Mouse (Mus musculus) layer of hippocampus, adult 9-11 months (tissue): ENCODE measurements around the gene Ccdc18.
"Not testable (repeated sequence)": the region's sequence is repeated elsewhere in the genome, so short reads cannot be mapped to it uniquely, and the experiment has no call there.

Experiments
- DNase-seq: peaks from one replicate; pipeline ENCODE4 v3.0.0; 2022

Gene Ccdc18

DNA sequence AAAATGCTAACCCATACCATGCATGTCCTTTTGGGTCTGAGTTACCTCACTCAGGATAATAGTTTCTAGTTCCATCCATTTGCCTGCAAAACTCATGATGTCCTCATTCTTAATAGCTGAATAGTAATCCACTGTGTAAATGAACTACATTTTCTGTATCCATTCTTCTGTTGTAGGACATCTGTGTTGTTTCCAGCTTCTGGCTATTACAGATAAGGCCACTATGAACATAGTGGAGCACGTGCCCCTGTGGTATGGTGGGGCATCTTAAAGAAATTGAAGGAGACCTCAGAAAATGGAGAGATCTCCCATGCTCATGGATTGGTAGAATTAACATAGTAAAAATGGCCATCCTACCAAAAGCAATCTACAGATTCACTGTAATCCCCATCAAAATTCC, 131.1 kb downstream of the Ccdc18 start:
- not testable (repeated sequence) for DNase-seq

- no peak for DNase-seq
These were observed 134.3 kb downstream of the Ccdc18 start for GRCm38 (mm10) chr5:108266990-108267389.

DNA sequence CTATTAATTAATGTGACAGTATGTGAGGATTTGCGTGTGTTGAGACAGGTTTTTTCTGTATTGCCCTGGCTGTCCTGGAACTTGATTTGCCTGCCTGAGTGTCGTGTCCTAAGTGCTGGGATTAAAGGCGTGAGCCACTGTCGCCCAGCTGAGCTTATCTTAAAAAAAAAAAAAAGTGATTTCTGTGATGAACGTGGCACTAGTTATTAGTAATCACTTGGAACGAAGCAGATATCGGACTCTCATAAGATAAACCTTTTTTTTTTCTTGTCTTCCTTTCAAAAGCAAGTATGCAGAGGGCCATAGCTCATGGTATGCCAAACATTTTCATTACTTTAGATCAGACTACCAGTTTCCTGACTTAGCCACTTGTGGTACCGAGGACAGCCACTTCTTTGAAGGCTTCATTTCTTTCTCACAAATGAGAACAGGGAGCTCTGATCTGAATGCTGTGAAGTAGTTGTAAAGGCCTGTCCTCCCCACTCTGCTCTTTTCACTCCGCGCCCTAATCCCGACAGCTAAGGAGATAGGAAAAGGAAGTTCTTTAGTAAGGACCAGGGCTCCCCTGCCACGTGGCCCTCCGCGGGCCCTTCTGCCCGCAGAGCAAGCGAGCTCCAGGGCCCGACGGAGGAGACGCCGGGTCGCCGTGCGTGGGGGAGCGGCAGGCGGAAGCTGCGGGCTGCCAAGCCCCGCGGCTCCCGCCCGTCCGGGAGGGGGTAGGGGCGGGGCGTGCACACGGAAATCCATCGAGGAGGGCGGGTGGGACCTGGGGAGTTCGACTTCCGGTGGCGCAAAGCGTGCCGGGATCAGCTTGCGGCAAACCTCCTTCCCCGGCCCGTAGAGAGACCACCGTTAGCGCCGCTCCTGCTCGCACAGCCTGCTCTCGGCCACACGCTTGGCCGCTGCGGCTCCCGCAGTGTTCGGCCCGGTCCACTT, 135.7 kb downstream of the Ccdc18 start, which contains the start of gene Dr1:
TSS of gene Dr1 (plus strand) at position 771 of the 936 bp plus-strand sequence.
- peak; percentile 85 for DNase-seq

DNA sequence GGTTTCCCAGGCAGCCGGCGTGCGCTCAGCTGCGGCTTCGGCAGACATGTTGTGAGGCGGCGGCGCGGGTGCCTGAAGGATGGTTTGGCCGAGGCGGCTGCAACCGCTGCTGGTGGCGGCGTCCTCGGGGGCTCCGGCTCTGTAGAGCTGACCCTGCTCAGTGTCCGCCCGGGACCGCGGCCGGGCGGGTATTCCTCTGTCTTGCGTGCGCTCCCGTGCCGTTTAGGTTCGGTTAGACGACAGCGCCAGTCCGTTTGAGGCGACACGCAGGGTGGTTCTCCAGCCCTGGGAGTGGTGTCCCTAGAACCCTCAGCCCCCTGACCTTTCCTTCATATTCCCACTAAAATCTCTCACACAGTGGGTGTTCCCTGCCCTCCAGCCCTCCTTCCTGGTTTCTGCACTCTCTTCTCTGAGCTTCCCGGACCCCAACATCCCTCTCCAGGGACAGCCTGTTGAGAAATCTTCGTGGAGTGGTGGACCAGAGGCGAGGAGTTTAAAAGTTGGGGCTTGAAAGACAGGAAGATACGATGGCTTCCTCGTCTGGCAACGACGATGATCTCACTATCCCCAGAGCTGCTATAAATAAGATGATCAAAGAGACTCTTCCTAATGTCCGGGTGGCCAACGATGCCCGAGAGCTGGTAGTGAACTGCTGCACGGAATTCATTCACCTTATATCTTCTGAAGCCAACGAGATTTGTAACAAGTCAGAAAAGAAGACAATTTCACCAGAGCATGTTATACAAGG, 136.6 kb downstream of the Ccdc18 start:
- no peak for DNase-seq

GRCm38 (mm10) chr5:108269811-108270151, 137.1 kb downstream of the Ccdc18 start:
- DNase-seq = no peak

GRCm38 (mm10) chr5:108270415-108270814, 137.7 kb downstream of the Ccdc18 start:
- DNase-seq = no peak

GRCm38 (mm10) chr5:108271345-108271744, 138.7 kb downstream of the Ccdc18 start:
- DNase-seq = not testable (repeated sequence)
